Comparison of ENCODE assay signal across 19 mouse cellular contexts in the genomic region with DNA sequence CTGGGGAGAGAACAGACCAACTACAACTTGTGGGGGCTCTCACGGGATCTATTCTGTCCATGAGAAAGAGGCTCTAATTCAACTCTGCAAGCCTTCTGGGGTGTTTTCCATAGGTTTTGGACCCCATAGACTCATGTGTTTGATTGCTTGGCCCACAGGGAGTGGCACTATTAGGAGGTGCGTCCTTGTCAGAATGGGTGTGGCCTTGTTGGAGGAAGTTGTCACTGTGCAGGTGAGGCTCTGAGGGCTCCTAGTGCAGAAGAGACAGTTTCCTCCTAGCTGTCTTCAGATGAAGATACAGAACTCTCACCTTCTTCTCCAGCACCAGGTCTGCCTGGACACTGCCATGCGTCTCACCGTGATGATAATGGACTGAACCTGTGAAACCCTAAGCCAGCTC. TPM values are rescaled to one million over a fixed set of nuclear protein-coding genes. Genes with fewer than 3 reads are reported as not detected.
"Had no signal": no experiment of that assay in that cellular context is flagged by ENCODE, and none has a peak within 500 bp of the region (broad histone marks: within the 10 kb centered on the region; RNA-seq: fewer than 3 reads in every experiment).

No protein-coding gene starts in this region.

RNA-seq across cellular contexts. Expression of gene Oas1d, which starts 10.2 kb away (rescaled TPM):
- polyA plus RNA-seq: heart, embryonic 10.5 days; heart, embryonic 11.5 days; heart, embryonic 12.5 days; heart, embryonic 13.5 days; heart, embryonic 14.5 days; heart, embryonic 15.5 days; heart, postnatal 0 days; hindbrain, embryonic 10.5 days; hindbrain, embryonic 11.5 days; hindbrain, embryonic 12.5 days; hindbrain, embryonic 13.5 days; hindbrain, embryonic 14.5 days; hindbrain, embryonic 15.5 days; inflammation-experienced regulatory T-cells, adult 6 months; kidney, adult 2 months; kidney, embryonic 14.5 days; kidney, embryonic 15.5 days; kidney, embryonic 16.5 days; kidney, postnatal 0 days had no signal

RNA-seq across cellular contexts. Expression of gene Oas1g, which starts 37.1 kb away (rescaled TPM):
- polyA plus RNA-seq: heart, embryonic 10.5 days; heart, embryonic 11.5 days; heart, embryonic 12.5 days; hindbrain, embryonic 12.5 days had no signal
